Mouse (Mus musculus) kidney, adult 8-10 months (tissue): ENCODE data around the gene Abca6.

Experiments
- DNase-seq, 2 experiments: peaks; one replicate each; pipeline ENCODE4 v3.0.0; 2022

The Abca6 gene

DNA sequence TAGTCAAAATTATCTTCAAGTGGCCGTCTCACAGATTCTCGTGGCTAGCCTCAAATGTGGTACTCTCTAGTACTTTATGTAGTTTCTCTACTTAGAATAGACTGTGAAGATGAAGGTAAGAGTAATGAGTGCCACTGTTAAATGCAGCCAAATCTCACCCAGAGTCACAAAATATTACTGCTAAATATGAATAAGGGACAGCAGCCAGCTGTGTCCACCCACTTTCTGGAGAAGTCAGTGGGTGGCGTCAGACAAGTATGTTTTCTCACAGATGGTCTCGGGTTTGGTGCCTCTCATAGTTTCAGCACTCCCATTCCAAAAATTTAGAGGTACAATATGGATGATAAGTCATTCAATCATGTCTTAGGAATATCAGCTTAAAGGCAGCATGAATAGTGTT, 56.3 kb downstream of the Abca6 start:
- DNase-seq: no peak

DNA sequence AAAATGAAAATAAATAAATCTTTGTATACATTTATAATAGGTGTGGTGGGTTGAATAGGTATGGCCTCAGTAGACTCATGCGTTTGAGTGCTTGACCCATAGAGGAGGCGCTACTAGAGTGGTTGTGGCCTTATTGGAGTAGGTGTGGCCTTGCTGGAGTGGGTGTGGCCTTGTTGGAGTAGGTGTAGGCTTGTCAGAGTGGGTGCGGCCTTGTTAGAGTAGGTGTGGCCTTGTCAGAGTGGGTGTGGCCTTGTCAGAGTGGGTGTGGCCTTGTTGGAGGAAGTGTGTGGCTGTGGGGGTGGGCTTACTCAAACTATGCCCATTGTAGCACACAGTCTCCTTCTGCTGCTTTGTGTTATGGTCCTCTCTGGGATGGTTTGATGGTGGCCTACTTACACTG, 80.4 kb downstream of the Abca6 start:
- DNase-seq: no peak

DNA sequence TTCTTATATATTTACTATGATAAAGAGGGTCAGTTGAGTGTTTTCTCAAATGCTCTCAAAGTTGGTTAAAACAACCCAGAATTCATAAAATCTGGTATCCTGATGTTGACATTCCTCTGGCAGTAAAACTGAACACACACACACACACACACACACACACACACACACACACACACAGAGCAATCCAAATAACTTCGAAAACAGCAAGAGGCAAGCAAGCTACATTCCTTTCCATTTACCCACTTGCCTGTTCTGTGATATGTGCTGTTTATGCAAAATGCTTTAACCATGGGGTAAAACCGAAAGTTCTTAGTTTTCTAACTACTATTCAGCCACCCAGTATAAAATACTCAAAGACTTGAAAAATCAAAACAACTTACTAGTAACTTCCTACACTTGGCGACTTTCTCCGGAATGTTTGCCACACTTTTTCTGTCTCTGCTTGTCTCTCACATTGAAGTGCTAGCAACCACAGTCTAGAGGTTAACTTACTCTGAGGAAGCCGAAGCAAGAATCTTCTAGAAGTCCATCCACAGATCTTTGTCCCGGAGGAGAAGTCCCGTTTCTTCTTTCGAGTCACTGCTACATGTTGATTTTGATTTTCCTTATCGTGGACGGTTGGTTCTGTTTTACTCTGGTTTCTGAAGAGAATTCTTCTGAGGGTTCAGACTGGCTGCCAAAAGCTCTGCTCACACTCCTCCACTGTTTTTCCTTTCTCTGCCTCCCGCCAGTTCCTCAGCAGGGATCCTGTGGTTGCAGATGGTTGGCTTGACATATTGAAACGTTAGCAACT, 83.9 kb downstream of the Abca6 start, which contains the start of gene Abca9:
Gene Abca9 (minus strand): TSS at position 738 of the 793 bp plus-strand sequence.
- DNase-seq: no peak

DNA sequence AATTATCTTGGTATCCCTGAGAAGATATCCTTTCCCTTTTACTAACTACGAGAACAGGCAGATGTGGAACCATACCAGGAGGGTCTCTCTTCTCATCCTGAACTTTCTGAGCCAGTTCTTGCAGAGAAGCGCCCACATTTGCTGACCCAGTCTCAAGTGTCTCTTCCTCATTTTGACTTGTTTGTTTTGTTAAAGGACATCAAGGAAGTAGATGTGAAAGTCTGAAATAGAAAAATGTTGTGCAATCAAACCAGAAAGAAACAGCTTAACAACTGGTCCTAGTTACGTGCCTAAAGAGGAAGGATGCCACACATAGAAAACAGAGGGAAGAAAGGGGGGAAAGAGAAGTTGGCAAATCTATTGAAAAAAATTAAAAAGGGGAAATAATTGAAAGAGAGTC, 85.8 kb downstream of the Abca6 start:
- no peak for DNase-seq

DNA sequence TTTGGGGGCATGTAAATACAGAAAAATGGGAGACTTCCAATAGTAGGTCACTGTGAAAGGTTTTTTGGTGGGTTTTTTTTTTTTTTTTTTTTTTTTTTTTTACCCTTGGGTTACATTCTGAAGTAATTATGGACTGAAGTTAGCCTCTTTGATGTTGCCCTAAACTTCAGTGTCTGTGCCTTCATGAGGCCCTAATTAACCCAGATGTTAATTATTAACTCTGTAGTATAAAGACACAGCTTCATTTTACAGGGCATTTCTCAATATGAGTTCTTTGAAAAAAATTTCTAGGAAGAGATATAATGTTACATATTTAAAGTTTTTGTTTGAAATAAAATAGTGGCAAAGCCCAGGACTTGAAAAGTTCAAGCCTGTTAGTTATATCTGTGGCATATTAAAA, 86.2 kb downstream of the Abca6 start:
- no peak for DNase-seq

DNA sequence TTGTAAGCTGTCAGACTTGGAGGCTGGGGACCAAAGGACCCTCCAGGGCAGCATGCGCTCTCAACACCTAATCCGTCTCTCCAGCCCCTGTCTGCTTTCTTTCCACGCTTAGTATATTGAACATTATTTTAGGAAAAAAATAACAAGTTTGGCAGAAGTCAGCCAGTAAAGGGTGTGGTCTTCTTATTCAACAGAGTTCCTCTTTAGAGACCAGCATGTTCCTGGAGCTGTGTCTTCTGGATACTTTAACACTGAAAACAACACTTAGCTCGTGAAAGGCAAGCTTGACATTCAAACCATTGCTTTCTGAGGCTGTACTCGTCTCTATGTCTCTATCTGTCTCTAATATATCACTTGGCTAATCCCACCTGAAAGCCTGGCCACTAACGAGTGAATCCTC, 94.5 kb downstream of the Abca6 start:
- DNase-seq: no peak

DNA sequence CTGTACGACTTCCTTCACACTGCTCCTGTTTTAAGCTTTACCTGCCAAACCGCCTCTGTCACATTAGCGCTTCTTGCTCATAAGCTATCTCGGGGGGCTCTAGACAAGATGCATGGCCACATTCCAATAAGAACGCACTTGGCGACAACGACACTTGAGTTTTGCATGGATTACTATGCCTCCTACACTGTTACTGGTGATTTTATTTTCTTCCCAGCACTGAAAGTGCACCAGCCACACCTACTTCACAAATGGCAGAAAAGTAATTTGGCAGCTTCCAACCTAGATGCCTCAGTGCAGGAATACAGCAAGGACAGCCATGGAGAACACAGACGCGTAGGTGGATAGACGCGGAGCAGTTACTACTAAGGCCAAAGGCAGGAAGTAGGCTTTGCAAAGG, 95.6 kb downstream of the Abca6 start:
- no peak for DNase-seq

DNA sequence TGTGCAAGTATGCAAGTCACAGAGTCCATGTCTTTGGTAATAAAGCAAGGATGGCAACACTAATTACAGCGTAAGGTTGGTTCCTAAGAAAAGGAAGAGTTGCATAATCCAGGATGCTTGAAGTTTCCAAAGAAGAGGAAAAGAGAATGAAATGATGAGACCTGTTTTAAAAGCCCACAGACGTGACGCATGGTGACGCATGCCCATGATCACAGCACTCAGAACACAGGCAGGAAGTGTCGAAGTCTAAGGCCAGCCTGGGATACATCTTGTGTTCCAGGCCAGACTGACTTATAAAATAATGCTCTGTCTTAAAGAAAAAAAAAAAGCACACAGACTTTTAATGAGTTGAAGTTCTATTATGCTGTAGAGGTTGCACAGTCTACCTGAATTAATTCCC, 103.9 kb downstream of the Abca6 start:
- no peak for DNase-seq

DNA sequence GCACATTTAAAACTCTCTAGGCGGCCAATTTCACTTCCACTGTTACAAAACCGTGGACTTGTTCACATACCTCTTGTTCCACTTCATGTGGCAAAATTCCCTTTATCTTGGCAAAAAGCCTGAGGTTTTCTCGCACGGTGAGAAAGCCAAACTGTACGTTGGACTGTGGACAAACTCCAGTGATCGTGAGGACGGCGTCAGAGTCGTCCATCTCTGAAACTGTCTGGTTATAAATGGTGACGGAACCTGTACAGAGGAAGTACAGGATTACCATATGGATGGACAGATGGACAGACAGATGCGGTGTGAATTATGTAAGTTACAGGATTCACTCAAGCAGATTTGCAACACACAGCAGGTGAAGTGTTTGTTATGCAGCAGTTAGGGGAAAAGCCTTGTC, 106.2 kb downstream of the Abca6 start:
- peak; percentile 48 for DNase-seq

DNA sequence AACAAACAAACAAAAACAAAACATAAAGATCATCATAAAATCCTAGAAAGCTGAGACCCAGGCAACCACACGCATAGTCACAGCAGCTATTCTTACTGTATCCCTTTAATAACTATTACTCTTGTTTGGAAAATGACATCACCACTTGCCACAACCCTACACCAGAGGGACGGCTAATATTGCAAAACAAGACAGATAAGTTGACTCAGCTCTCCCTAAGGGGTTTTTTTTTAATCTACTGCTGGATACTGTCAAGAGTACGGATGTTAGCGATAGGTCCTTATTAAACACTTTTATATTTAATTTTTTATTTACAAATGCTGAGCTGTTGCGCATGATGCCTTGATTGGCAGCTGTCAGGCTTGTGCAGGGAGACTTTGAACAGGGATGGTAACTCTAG, 120.8 kb downstream of the Abca6 start:
- no peak for DNase-seq
